Mouse (Mus musculus): ENCODE measurements around the gene Hoxb4. TPM values are rescaled to one million over a fixed set of nuclear protein-coding genes. Genes with fewer than 3 reads are reported as not detected.

The Hoxb4 gene
- polyA plus RNA-seq, 1 experiment from 2014 or later, result 5.0 TPM

- no peaks in the 10 kb centered on the region for H3K9me3 ChIP-seq (replicated peaks)
- peak; percentile 36 for ATAC-seq (ENCODE audit: low FRiP score)
- H3K27me3 ChIP-seq (replicated peaks), result no peaks in the 10 kb centered on the region
- H3K27ac ChIP-seq (replicated peaks), result peak overlapping the region; percentile 99
- H3K9ac ChIP-seq (replicated peaks), result peak overlapping the region; percentile 83
- peak overlapping the region; percentile 87 for H3K4me2 ChIP-seq
- H3K4me3 ChIP-seq (replicated peaks), result peak overlapping the region; percentile 60
- H3K4me1 ChIP-seq, result peaks cover 40% of the 10 kb centered on the region
- WGBS, result under 1% methylated on average over 32 of the region's 32 CpGs
- H3K36me3 ChIP-seq, result no peaks in the 10 kb centered on the region
Measured at GRCm38 (mm10) chr11:96294245-96295091, 23.6 kb upstream of the Hoxb4 start.

- Histone ChIP-seq H3K9ac (replicated peaks) (peak overlapping the region; percentile 83), H3K4me1 (peaks cover 41% of the 10 kb centered on the region), H3K27me3 (replicated peaks) (no peaks in the 10 kb centered on the region), H3K9me3 (replicated peaks) (no peaks in the 10 kb centered on the region), H3K27ac (replicated peaks) (peak overlapping the region; percentile 99), H3K4me3 (replicated peaks) (peak overlapping the region; percentile 60), H3K36me3 (no peaks in the 10 kb centered on the region), H3K4me2 (peak overlapping the region; percentile 87)
- WGBS, result under 1% methylated on average over 30 of the region's 30 CpGs
- ATAC-seq (ENCODE audit: low FRiP score), result no peak
Measured at GRCm38 (mm10) chr11:96295092-96295835, 22.8 kb upstream of the Hoxb4 start.

- H3K36me3 ChIP-seq, result no peaks in the 10 kb centered on the region
- no peaks in the 10 kb centered on the region for H3K27me3 ChIP-seq (replicated peaks)
- 4% methylated on average over 2 of the region's 2 CpGs for WGBS
- peaks cover 42% of the 10 kb centered on the region for H3K4me1 ChIP-seq
- peak overlapping the region; percentile 87 for H3K4me2 ChIP-seq
- H3K9ac ChIP-seq (replicated peaks), result peak overlapping the region; percentile 83
- peak overlapping the region; percentile 60 for H3K4me3 ChIP-seq (replicated peaks)
- H3K27ac ChIP-seq (replicated peaks), result peak overlapping the region; percentile 99
- H3K9me3 ChIP-seq (replicated peaks), result no peaks in the 10 kb centered on the region
- no peak for ATAC-seq (ENCODE audit: low FRiP score)
Measured at GRCm38 (mm10) chr11:96296997-96297396, 21.1 kb upstream of the Hoxb4 start.

GRCm38 (mm10) chr11:96297428-96297827, 20.6 kb upstream of the Hoxb4 start:
- 12% methylated on average over 3 of the region's 3 CpGs for WGBS
- Histone ChIP-seq H3K4me2 (peak overlapping the region; percentile 87), H3K9ac (replicated peaks) (peak overlapping the region; percentile 83), H3K27me3 (replicated peaks) (no peaks in the 10 kb centered on the region), H3K36me3 (no peaks in the 10 kb centered on the region), H3K4me1 (peaks cover 46% of the 10 kb centered on the region), H3K4me3 (replicated peaks) (peak overlapping the region; percentile 60), H3K27ac (replicated peaks) (peak overlapping the region; percentile 99), H3K9me3 (replicated peaks) (no peaks in the 10 kb centered on the region)
- ATAC-seq (ENCODE audit: low FRiP score), result no peak

- H3K36me3 ChIP-seq, result no peaks in the 10 kb centered on the region
- 6% methylated on average over 11 of the region's 11 CpGs for WGBS
- H3K4me2 ChIP-seq, result peak overlapping the region; percentile 87
- ATAC-seq (ENCODE audit: low FRiP score), result 0 out of 2 replicates have a peak, but pooled peaks have one; percentile 1
- peak overlapping the region; percentile 99 for H3K27ac ChIP-seq (replicated peaks)
- peak overlapping the region; percentile 60 for H3K4me3 ChIP-seq (replicated peaks)
- no peaks in the 10 kb centered on the region for H3K27me3 ChIP-seq (replicated peaks)
- peaks cover 52% of the 10 kb centered on the region for H3K4me1 ChIP-seq
- H3K9ac ChIP-seq (replicated peaks), result peak overlapping the region; percentile 83
- no peaks in the 10 kb centered on the region for H3K9me3 ChIP-seq (replicated peaks)
Measured at GRCm38 (mm10) chr11:96297968-96298635, 20.0 kb upstream of the Hoxb4 start.

GRCm38 (mm10) chr11:96298895-96299667, 19.0 kb upstream of the Hoxb4 start:
- ATAC-seq (ENCODE audit: low FRiP score), result peak; percentile 74
- no peaks in the 10 kb centered on the region for H3K9me3 ChIP-seq (replicated peaks)
- peak overlapping the region; percentile 60 for H3K4me3 ChIP-seq (replicated peaks)
- peak overlapping the region; percentile 99 for H3K27ac ChIP-seq (replicated peaks)
- no peaks in the 10 kb centered on the region for H3K27me3 ChIP-seq (replicated peaks)
- H3K4me1 ChIP-seq, result peaks cover 59% of the 10 kb centered on the region
- under 1% methylated on average over 66 of the region's 66 CpGs for WGBS
- peak overlapping the region; percentile 87 for H3K4me2 ChIP-seq
- no peaks in the 10 kb centered on the region for H3K36me3 ChIP-seq
- peak overlapping the region; percentile 83 for H3K9ac ChIP-seq (replicated peaks)

- Histone ChIP-seq H3K4me2 (peak overlapping the region; percentile 87), H3K4me3 (replicated peaks) (peak overlapping the region; percentile 60), H3K9me3 (replicated peaks) (no peaks in the 10 kb centered on the region), H3K27me3 (replicated peaks) (no peaks in the 10 kb centered on the region), H3K27ac (replicated peaks) (peak overlapping the region; percentile 99), H3K9ac (replicated peaks) (peak overlapping the region; percentile 83), H3K4me1 (peaks cover 62% of the 10 kb centered on the region), H3K36me3 (no peaks in the 10 kb centered on the region)
- under 1% methylated on average over 9 of the region's 9 CpGs for WGBS
- no peak for ATAC-seq (ENCODE audit: low FRiP score)
Measured at GRCm38 (mm10) chr11:96299781-96300180, 18.3 kb upstream of the Hoxb4 start.

- no peaks in the 10 kb centered on the region for H3K9me3 ChIP-seq (replicated peaks)
- no peak for ATAC-seq (ENCODE audit: low FRiP score)
- peaks cover 67% of the 10 kb centered on the region for H3K4me1 ChIP-seq
- peak overlapping the region; percentile 87 for H3K4me2 ChIP-seq
- 3% methylated on average over 35 of the region's 35 CpGs for WGBS
- H3K36me3 ChIP-seq, result no peaks in the 10 kb centered on the region
- peak overlapping the region; percentile 99 for H3K27ac ChIP-seq (replicated peaks)
- peak overlapping the region; percentile 60 for H3K4me3 ChIP-seq (replicated peaks)
- peak overlapping the region; percentile 83 for H3K9ac ChIP-seq (replicated peaks)
- no peaks in the 10 kb centered on the region for H3K27me3 ChIP-seq (replicated peaks)
Measured at GRCm38 (mm10) chr11:96300354-96301063, 17.6 kb upstream of the Hoxb4 start.

GRCm38 (mm10) chr11:96301064-96301431, 17.0 kb upstream of the Hoxb4 start:
- 4% methylated on average over 10 of the region's 10 CpGs for WGBS
- H3K9ac ChIP-seq (replicated peaks), result peak overlapping the region; percentile 83
- no peaks in the 10 kb centered on the region for H3K9me3 ChIP-seq (replicated peaks)
- H3K27ac ChIP-seq (replicated peaks), result peak overlapping the region; percentile 99
- peak overlapping the region; percentile 87 for H3K4me2 ChIP-seq
- H3K27me3 ChIP-seq (replicated peaks), result no peaks in the 10 kb centered on the region
- peak overlapping the region; percentile 60 for H3K4me3 ChIP-seq (replicated peaks)
- H3K4me1 ChIP-seq, result peaks cover 69% of the 10 kb centered on the region
- ATAC-seq (ENCODE audit: low FRiP score), result no peak
- H3K36me3 ChIP-seq, result no peaks in the 10 kb centered on the region

- Histone ChIP-seq H3K4me1 (peaks cover 70% of the 10 kb centered on the region), H3K9me3 (replicated peaks) (no peaks in the 10 kb centered on the region), H3K36me3 (no peaks in the 10 kb centered on the region), H3K9ac (replicated peaks) (peak overlapping the region; percentile 83), H3K27me3 (replicated peaks) (no peaks in the 10 kb centered on the region), H3K27ac (replicated peaks) (peak overlapping the region; percentile 99), H3K4me2 (peak overlapping the region; percentile 87), H3K4me3 (replicated peaks) (peak overlapping the region; percentile 60)
- 4% methylated on average over 15 of the region's 15 CpGs for WGBS
- ATAC-seq (ENCODE audit: low FRiP score), result peak; percentile 12; the same call in 1 of the 2 replicates
Measured at GRCm38 (mm10) chr11:96301837-96302236, 16.2 kb upstream of the Hoxb4 start.

Data from neural tube, embryonic 15.5 days (tissue).